Mouse (Mus musculus) cerebellum, adult (tissue): ENCODE measurements at regions not wholly inside any gene's neighbourhood (a gene's known extent, or its start where the extent isn't known, plus 50 kb on each side); places are given as distances from the start of the nearest gene placed in this dataset.
A peak's percentile ranks its signal among the peaks of the same experiment; 100 is the strongest.

Source experiments
- ATAC-seq: cut with Nextera tagmentation; 2 replicates; pipeline ENCODE4 v1.9.2; 2017; ENCODE audit warnings: mild to moderate bottlenecking, moderate library complexity, mixed read lengths; ENCODE audit not compliant: insufficient number of reproducible peaks, low FRiP score, low TSS enrichment

DNA sequence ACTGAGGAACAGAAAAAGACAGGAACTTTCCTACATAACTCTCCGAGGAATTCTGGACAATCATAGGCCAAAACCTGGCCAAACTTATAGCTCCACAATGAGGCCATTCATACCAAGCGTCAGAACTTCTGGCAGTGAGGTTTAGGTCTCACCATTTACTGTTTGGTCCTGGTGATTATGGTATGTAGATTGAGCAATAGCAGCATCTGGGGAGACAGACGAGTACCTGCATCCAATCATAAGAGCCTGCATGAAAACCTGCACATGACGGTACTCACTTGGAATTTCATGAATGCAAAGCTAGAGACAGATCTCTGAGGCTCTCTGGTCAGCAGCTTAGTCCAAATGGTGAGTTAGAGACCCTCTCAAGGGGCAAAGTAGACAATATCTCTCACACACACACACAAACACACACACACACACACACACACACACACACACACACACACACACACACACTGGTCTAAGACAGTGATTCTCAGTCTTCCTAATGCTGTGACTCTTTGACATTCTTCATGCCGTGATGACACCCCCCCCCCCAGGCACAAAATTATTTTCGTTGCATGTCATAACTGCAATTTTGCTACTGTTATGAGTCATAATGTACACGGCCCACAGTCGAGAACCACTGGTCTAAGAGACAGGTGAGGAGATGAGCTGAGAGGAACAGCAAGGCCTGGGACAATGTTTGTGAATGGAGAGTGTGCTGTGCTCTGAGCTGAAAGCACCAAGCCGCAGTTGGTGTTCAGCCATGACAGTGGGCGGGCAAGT is 522.6 kb upstream of the Atp11b start:
- ATAC-seq, result no peak

DNA sequence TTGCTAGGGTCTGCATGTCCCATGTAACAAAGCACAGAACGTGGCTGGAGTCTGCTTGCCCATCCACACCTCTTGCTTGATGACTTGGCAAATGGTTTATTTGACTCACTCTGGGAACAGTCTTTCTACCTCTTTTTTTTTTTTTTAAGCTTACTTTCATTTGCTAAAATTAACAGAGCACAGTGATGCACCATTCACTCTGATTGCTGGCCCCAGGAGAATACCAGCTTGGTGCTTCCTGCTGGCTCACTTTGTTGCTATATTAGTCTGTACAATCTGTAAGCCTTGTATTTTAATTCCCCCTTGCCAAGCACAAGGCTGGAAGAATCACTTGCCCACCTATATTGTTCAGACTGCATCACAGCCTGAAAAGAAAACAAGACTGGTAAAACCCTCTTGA is 521.4 kb upstream of the Atp11b start:
- no peak for ATAC-seq

DNA sequence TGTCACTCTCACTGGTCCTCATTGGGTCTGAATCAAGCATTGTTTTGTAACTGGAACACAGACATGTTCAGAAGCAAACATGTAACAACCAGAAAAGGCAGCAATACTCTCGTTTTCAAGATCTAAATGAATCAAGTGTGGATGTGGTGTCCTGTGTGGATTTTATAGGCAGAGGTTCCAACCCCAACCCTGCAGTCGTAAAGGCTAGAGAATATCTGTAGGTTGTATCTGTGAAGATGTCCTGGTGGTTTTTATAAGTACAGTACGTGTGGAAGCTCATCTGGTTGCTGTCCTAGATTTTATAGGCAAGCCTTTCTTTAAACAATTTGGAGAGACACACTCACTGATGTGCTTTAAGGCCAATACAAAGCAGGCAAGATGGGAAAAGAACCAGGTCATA is 518.8 kb upstream of the Atp11b start:
- ATAC-seq, result no peak

DNA sequence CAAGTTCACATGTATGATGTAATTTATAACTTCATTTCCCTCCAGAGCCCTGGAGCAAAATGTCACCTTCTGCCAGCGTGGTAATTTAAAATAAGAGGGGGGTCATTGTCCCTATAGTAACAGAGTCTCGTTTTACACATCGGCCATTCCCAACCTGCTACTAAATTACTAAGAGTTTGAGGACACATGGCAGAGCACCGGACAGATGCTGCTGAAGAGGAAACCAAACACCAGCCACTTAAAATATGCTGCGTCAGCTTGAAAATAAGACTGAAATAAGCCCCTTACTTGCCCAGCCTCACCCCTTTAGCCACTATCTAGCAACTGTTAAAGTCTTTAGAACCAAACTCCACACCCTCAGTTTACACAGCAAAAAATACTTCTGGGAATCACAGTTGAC is 518.1 kb upstream of the Atp11b start:
- ATAC-seq, result no peak

DNA sequence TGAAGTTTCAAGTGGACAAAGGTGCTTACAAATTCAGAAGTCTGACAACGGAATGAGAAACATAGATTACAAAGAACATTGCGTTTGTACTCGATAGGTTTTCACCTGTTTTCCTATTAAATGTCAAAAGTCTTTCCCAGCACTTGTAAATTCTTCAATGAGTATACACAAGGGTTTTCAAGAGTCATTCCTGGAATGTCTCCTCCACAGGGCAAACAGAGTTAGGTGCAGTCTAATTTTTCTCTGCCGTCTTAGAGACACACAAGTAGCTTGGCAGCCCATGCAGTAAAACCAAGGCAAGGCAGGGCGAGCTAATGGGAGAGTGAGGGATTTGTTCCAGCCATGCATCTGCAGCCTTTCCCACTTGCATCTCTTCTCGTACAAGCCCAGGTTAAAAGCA is 516.6 kb upstream of the Atp11b start:
- no peak for ATAC-seq

DNA sequence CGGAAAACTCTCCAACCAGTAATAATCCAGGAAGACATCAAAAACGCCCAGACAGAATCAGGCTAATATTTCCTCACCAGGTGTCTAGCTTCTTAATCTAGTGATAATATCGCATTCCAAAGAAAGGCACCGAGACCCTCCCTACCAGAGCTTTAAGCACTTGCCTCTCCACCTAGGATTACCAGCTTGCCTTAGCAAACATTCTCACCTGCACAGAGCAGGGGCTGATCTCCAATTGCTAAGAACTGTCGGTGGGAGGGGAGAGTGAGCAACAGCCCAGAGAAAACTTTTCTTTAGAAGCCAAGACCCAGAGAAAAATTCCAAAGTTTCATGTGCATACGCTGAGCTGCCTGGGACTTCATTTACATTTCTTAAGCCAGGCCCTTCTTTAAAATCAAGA is 511.6 kb upstream of the Atp11b start:
- no peak for ATAC-seq

DNA sequence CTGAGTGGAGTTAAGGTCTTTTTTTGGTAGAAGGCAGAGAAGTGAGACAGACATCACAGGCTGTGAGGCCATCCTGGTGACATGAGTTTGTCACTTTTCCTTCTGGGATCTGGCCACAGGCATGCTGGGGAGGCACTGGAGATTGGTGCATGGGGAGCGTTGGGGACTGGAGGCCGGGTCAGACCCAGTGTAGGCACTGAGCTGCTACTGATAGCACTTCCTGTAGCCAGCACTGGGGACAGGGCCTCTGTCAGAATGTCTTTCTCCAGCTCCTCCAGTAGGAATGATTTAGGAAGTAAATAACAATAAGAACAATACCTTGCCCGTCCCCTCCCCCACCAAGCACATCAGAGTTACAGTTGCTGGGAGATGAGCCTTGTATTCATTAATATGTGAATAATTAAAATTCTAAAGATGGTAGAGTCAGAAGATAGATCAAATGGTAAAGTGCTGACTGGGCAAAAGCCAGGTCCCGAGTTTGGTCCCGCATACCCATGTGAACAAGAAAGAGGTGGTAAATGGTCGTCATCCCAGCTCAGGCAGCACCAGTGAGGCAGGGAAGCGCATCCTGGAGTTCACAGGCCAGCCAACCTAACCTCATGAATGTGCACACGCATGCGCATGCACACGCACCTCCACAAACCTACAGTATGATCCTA is 510.9 kb upstream of the Atp11b start:
- no peak for ATAC-seq

DNA sequence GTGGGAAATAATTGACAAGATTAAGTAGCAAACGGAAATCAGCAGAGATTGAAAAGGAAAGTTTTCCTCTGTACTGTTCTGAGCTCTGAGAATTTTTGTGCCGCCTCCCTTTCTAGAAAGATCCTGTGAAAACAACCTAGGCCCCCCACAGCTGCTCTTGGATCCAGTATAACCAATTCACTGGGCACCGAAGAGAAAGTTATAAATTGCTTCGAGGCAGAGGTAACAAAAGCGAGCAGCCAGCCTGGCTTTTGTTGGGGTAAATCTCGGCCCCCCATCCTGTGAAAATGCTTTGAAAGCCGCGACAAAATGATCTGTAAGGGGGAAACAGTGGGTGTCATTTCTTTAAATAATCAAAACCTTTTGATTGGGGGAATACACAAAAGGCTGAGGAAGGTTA is 508.9 kb upstream of the Atp11b start:
- ATAC-seq, result no peak

DNA sequence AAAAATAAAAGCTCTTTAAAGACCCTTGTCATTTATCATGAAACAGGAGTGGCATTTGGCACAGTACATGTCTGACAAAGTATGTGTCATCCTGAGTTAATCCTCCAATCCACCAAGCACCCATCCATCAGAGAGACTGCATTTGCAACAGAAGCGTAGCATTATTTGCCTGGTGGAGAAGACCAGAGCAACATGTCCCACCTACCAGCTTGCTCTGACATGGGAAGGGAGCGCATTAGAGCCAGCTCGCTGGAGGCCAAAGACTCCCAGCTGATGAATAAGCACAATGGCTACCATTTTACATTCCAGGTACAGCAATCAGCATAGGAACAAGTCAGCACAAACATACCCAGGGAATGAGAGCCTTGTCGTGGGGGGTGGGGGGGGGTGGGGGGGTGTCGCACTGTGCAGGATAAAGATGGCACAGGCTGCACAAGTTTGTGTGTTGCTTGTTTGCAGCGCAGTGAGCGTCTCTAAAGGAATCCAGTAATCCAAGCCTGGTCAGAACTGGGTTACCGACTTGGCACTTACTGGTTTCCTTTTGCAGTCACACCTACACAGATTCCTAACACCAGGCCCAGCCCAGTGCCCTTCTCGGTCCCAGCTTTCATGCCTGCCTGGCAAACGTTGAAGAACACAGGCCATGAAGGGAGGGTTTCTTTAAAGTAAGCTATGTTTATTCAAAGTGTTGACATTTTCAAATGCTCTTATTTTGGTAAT is 507.8 kb upstream of the Atp11b start:
- ATAC-seq, result no peak

DNA sequence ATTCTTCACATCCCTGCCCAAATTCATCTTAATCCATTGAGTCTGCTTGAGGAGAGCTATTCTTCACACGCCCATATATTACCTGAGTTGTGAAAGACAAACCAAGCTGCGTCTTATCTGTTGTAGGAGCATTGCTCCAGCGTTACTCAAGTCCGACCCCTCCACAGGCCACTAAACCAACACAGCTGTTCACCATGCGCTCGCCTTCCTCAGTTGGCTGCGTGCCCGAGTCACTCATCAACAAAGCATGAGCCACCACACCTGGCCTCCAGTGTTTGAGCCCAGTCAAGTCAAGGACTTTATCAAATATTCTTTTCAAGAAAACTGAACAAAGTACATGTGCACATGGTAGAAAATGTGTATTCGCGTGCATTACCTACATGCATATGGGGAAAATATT is 504.7 kb upstream of the Atp11b start:
- ATAC-seq, result no peak

DNA sequence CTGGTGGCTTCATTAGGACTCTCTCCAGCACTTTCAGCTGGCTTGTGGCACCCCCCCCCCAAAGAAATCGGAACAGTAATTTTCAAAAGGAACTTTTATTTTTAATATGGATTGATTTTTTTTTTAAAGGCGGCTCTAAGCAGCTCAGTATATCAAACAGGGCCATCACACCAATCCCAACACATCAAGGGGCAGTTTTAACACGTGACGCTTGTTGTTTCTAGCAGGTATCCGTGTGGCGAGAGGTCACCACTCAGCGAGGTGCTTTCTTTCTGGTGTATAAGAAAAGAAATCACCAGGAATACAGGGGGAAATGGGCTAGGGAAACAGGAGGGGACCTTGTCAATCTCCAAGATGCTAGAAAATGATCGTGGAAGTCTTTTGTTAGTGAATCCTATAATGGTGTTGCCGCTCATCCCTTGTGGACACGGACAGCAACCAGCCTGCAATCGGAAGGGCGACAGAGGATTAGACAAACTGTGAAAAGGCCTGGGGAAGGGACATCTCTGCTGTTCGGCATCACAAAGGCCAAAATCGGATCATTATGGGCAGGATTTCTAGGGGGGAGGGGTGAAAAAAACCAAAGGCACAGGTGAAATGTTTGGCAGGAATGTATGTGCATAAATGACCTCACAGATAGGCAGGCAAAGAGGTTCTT is 503.7 kb upstream of the Atp11b start:
- no peak for ATAC-seq

DNA sequence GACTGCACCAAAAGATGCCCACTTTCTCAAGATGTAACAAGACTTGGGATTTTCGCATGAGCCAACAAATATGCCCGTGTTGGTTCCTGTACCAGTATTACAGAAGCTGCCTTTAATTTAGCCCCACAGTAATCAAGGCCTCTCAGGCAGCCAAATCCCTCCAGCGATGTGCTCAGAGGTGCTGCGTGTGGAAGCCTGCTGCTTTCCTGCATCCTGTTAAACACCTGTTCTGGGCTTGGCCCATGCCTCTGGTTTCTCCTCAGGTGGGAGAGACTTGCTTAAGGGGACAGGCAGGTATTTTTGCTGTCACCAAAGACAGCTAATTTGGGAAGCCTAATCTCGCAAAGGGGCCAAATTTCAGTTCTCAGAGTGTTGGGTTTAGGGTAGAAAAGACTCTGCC is 500.0 kb upstream of the Atp11b start:
- no peak for ATAC-seq

DNA sequence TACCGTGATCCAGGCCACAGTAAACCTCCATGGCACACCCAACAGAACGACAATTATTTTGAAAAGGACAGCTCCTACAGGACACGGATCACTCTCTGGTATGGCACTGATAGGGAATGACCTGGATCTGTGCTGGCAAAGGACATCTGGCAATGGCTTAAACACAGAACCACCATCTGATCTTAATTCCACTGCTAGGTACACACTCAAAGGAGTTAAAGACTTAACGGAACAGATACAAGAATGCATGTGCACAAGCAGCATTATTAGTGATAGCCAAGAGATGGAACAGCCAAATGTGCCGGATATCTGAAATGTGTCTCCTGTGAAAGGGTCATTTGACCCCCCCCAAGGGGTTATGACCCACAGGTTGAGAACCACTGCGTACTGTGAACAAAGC is 493.0 kb upstream of the Atp11b start:
- ATAC-seq, result no peak

DNA sequence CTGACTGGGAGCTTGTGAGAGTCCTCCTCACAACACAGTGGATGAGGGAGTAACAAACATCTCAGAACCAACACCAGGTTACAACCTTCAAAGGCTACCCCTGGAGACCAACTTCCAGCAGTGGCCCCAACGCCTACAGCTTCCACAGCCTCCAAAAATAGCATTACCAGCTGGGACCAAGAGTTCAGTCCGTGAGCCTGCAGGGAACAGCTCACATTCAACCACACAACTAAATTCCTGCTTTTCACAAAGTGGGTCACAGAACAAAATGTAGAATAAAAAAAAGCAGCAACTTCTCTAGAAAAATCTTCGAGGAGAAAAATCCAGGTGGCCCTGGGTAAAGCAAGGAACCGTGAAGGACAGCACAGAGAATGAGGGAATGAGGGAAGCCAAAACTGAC is 485.0 kb upstream of the Atp11b start:
- ATAC-seq, result peak; percentile 61

DNA sequence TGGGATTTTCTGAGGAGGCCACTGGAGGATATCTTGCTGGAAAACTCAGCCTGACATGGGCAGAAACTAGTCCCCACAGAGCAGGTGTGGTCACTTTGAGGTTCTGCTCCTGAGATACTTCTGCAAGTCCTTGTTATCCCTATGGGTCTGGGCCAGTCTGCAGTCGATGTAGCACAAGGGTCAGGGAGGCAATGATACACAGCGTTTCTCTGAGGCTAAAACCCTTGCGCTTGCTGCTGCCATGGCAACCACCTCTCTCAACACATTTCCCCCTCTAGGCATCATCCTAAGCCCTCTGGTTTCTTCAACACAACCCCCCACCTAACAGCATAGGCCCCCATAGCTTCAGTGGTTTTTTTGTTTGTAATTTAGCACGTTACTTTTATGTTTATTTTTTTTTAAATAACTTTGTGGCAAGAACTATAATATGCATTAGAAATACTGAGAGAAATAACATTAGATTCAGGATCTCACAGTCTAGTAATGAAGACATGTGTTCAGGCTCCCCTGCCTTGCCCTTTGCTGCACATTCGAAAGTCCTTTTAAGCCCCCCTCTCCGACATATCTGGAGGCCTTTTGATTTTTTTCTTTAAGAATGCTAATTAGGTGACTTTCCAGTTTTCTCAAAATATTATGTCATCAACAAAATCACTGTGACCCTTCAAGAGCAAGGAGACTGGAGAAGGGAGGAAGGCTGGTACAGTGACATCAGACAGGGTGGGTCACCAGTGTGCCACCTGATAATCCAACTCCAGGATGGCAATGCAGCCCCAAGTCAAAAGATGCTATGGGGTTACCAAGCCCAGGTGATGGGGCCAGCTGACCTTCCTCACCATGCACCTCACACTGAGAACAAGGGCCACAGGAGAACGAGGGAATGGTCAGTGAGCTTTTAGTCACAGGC is 483.7 kb upstream of the Atp11b start:
- ATAC-seq, result no peak

DNA sequence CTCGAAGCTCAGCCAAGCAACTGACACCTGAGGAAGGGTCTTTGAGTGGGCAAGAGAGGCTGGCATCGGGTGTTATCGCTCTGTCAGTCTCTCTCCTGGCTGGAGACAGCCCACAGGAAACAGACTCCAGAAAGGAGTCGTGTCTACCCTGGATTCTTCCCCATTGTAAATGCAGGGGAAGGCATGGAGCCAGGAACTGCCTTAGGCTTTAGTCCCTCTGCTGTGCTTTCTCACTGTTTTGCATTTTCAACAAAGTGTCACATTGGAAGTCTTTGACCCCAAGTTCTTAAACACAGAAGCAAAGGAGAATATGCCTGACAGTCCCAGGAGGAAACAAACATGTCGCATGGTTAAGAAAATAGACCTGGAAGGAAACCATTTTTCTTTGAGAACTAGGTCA is 480.4 kb upstream of the Atp11b start:
- ATAC-seq, result no peak

DNA sequence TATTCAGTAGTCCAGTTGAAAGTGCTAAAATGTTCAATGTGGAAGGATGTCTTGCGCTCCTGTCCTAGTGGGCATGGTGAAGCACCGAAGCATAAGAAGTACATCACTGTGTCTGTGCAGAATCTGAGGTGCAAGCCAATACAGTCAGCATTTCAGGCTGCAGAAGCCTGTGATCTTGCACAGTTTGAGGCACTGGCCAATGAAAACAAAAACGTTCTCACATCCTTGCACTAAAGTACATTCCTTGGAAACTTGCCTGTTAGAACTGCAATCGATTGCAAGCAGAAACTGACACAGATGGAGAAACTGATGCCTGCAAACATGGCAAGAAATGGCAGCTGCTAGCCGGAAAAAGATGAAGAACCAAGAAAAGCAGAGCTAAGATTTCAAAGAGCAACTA is 472.9 kb upstream of the Atp11b start:
- ATAC-seq, result no peak

DNA sequence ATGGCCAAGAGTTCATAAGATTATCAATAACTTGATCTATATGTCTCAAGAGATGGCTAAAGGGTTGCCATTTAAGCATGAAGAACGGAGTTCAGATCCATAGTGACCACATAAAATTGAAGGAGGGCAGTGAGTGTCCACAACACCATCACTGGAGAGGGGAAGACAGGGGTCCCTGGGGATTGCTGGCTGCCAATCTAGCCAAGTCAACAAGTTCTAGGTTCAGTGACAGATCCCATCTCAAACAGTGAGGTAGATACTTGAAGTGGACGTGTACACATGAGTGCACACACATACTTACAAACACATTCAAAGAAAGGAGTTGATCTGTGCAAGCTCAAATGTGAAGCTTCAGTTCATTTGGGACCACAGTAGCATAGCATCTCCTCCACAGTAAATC is 471.8 kb upstream of the Atp11b start:
- ATAC-seq, result no peak

DNA sequence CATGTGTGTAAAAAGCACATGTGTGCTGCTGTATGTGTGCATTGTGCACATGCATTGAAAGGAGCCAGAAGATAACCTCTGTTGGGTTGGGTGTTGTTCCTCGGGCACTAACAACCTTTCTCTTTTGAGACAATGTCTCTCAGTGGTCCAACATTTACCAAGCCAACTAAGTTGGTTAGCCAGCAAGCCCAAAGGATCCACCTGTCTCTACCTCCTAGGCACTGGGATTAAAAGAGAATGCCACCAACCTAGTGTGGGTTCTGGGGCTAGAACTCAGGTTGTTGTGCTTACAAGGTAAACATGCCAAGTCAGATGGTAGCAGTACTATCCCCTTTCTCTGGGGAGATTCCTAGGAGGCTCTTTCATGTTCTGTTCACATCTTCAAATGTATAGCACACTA is 459.1 kb upstream of the Atp11b start:
- ATAC-seq, result no peak

DNA sequence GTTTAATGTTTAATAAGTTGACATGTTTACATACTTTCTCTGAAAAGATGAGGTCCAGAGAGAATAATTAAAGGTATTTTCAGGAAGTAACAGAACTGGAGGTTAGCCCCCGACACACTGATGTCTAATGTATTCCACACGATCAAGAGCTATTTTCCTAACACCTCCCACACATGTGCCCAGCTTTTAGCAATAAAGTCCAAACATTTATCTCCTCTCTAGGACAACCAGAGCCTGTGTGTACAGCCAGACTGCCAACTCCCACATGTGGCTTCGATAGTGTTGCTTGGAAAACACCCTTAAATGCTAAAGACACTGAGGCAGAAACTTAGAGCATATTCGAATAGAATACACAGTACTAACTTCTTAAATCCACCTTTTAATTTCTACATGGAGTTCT is 458.2 kb upstream of the Atp11b start:
- no peak for ATAC-seq
